Mouse (Mus musculus) neural tube, embryonic 12.5 days (tissue): ENCODE data around the gene Prdm16. TPM values are rescaled to one million over a fixed set of nuclear protein-coding genes. Genes with fewer than 3 reads are reported as not detected.
A peak's percentile ranks its signal among the peaks of the same experiment; 100 is the strongest.

Experiments
- ATAC-seq: fragments of 200-750 bp; cut with Nextera tagmentation; 2 replicates; pipeline ENCODE4 v1.8.0; 2017; ENCODE audit warnings: low read depth, mild to moderate bottlenecking, moderate TSS enrichment, moderate library complexity; ENCODE audit not compliant: low FRiP score
- H3K27ac ChIP-seq: fragments of 300-500 bp; sonication (generic); 2 replicates; pipeline ENCODE4 v1.5.1; 2016
- H3K27me3 ChIP-seq: fragments of 300-500 bp; sonication (generic); replicated peaks from 2 replicates; pipeline ENCODE4 v1.6.1; 2016; ENCODE audit warnings: mild to moderate bottlenecking
- H3K36me3 ChIP-seq: fragments of 300-500 bp; sonication (generic); 2 replicates; pipeline ENCODE4 v1.6.1; 2016; ENCODE audit warnings: mild to moderate bottlenecking
- H3K4me1 ChIP-seq: fragments of 300-500 bp; sonication (generic); 2 replicates; pipeline ENCODE4 v1.6.1; 2016
- H3K4me2 ChIP-seq: fragments of 300-500 bp; sonication (generic); replicated peaks from 2 replicates; pipeline ENCODE4 v1.6.1; 2016; ENCODE audit warnings: mild to moderate bottlenecking
- H3K4me3 ChIP-seq: fragments of 300-500 bp; sonication (generic); 2 replicates; pipeline ENCODE4 v1.5.1; 2016
- H3K9ac ChIP-seq: fragments of 300-500 bp; sonication (generic); 2 replicates; pipeline ENCODE4 v1.6.1; 2016; ENCODE audit warnings: mild to moderate bottlenecking
- H3K9me3 ChIP-seq: fragments of 300-500 bp; sonication (generic); 2 replicates; pipeline ENCODE4 v1.6.1; 2016; ENCODE audit warnings: mild to moderate bottlenecking
- WGBS: fragments of 180-500 bp; shearing (Covaris S2); methylation state at CpG from one replicate; pipeline ENCODE4 v1.1.7; 2016; 5-methylcytosine and 5-hydroxymethylcytosine counted together
- polyA plus RNA-seq: library from polyadenylated mRNA; unstranded; fragments of >200 nt; fragmentation: Nextera tagmentation; extraction: Ambion mirVana; gene quantifications from 2 replicates; pipeline ENCODE4 v1.2.1, GENCODE M21; 2016

Gene Prdm16
- polyA plus RNA-seq, 1 experiment from 2014 or later, result 12.9 TPM

- Histone ChIP-seq H3K27me3 (no peaks in the 10 kb centered on the region; the same call in none of the 2 replicates), H3K9me3 (no peaks in the 10 kb centered on the region), H3K4me3 (no peak overlapping the region), H3K36me3 (no peaks in the 10 kb centered on the region), H3K4me2 (0 out of 2 replicates have a peak overlapping the region, but pooled peaks have one; percentile 27), H3K9ac (no peak overlapping the region), H3K27ac (no peak overlapping the region), H3K4me1 (peaks cover 45% of the 10 kb centered on the region)
- ATAC-seq, result no peak
- WGBS, result 20% methylated on average over 15 of the region's 15 CpGs
These were observed 67.9 kb downstream of the Prdm16 start for GRCm38 (mm10) chr4:154568798-154569197.

- no peak for ATAC-seq
- Histone ChIP-seq H3K36me3 (no peaks in the 10 kb centered on the region), H3K4me1 (peaks cover 45% of the 10 kb centered on the region), H3K4me3 (no peak overlapping the region), H3K4me2 (no peak overlapping the region), H3K27ac (no peak overlapping the region), H3K27me3 (no peaks in the 10 kb centered on the region; the same call in none of the 2 replicates), H3K9ac (no peak overlapping the region), H3K9me3 (no peaks in the 10 kb centered on the region)
- 34% methylated on average over 11 of the region's 11 CpGs for WGBS
These were observed 68.7 kb downstream of the Prdm16 start for GRCm38 (mm10) chr4:154567942-154568341.

GRCm38 (mm10) chr4:154563201-154563600 is 73.5 kb downstream of the Prdm16 start:
- H3K27ac ChIP-seq, result no peak overlapping the region
- no peak overlapping the region for H3K4me2 ChIP-seq
- H3K4me1 ChIP-seq, result peaks cover 11% of the 10 kb centered on the region
- WGBS, result 92% methylated on average over 6 of the region's 6 CpGs
- no peak for ATAC-seq
- no peaks in the 10 kb centered on the region for H3K9me3 ChIP-seq
- no peaks in the 10 kb centered on the region for H3K36me3 ChIP-seq
- no peak overlapping the region for H3K4me3 ChIP-seq
- peaks cover under 1% of the 10 kb centered on the region for H3K27me3 ChIP-seq
- H3K9ac ChIP-seq, result no peak overlapping the region

- Histone ChIP-seq H3K4me1 (peaks cover 40% of the 10 kb centered on the region), H3K4me2 (no peak overlapping the region), H3K4me3 (no peak overlapping the region), H3K9ac (no peak overlapping the region), H3K27ac (no peak overlapping the region), H3K27me3 (peaks cover 17% of the 10 kb centered on the region), H3K9me3 (no peaks in the 10 kb centered on the region), H3K36me3 (no peaks in the 10 kb centered on the region)
- no peak for ATAC-seq
- WGBS, result 92% methylated on average over 5 of the region's 5 CpGs
These were observed 78.6 kb downstream of the Prdm16 start for GRCm38 (mm10) chr4:154558041-154558440.

- Histone ChIP-seq H3K27ac (no peak overlapping the region), H3K9me3 (no peaks in the 10 kb centered on the region), H3K36me3 (no peaks in the 10 kb centered on the region), H3K4me1 (peaks cover 46% of the 10 kb centered on the region), H3K9ac (no peak overlapping the region), H3K4me2 (no peak overlapping the region), H3K4me3 (no peak overlapping the region), H3K27me3 (peaks cover 17% of the 10 kb centered on the region)
- ATAC-seq, result no peak
- WGBS, result 91% methylated on average over 11 of the region's 11 CpGs
These were observed 79.5 kb downstream of the Prdm16 start for GRCm38 (mm10) chr4:154557168-154557567.

- Histone ChIP-seq H3K36me3 (no peaks in the 10 kb centered on the region), H3K9me3 (no peaks in the 10 kb centered on the region), H3K4me2 (peak overlapping the region; percentile 17; the same call in 1 of the 2 replicates), H3K4me3 (no peak overlapping the region), H3K9ac (no peak overlapping the region), H3K27ac (no peak overlapping the region), H3K27me3 (peaks cover 21% of the 10 kb centered on the region), H3K4me1 (peaks cover 48% of the 10 kb centered on the region)
- no peak for ATAC-seq
- WGBS, result 31% methylated on average over 11 of the region's 11 CpGs
These were observed 80.3 kb downstream of the Prdm16 start for GRCm38 (mm10) chr4:154556418-154556817.

- peak; percentile 49 for ATAC-seq
- Histone ChIP-seq H3K9me3 (no peaks in the 10 kb centered on the region), H3K36me3 (no peaks in the 10 kb centered on the region), H3K4me1 (peaks cover 57% of the 10 kb centered on the region), H3K27me3 (peaks cover 35% of the 10 kb centered on the region), H3K27ac (peak overlapping the region; percentile 0; the same call in 1 of the 2 replicates), H3K9ac (no peak overlapping the region), H3K4me2 (peak overlapping the region; percentile 44), H3K4me3 (no peak overlapping the region)
- 17% methylated on average over 17 of the region's 17 CpGs for WGBS
These were observed 86.7 kb downstream of the Prdm16 start for GRCm38 (mm10) chr4:154549961-154550393.

GRCm38 (mm10) chr4:154549497-154549896 is 87.2 kb downstream of the Prdm16 start:
- peaks cover 52% of the 10 kb centered on the region for H3K4me1 ChIP-seq
- ATAC-seq, result peak; percentile 52
- WGBS, result 25% methylated on average over 11 of the region's 11 CpGs

GRCm38 (mm10) chr4:154547176-154547855 is 89.4 kb downstream of the Prdm16 start:
- Histone ChIP-seq H3K27me3 (peaks cover 37% of the 10 kb centered on the region), H3K36me3 (no peaks in the 10 kb centered on the region), H3K27ac (no peak overlapping the region), H3K9me3 (no peaks in the 10 kb centered on the region), H3K4me3 (no peak overlapping the region), H3K4me1 (peaks cover 52% of the 10 kb centered on the region), H3K9ac (no peak overlapping the region), H3K4me2 (no peak overlapping the region)
- 71% methylated on average over 21 of the region's 21 CpGs for WGBS
- no peak for ATAC-seq

More at GRCm38 (mm10) chr4:154549497-154549896, 87.2 kb downstream of the Prdm16 start:
- Histone ChIP-seq H3K27ac (peak overlapping the region; percentile 32; the same call in 1 of the 2 replicates), H3K9ac (no peak overlapping the region), H3K4me3 (no peak overlapping the region), H3K9me3 (no peaks in the 10 kb centered on the region), H3K27me3 (peaks cover 35% of the 10 kb centered on the region), H3K4me2 (peak overlapping the region; percentile 44), H3K36me3 (no peaks in the 10 kb centered on the region)

GRCm38 (mm10) chr4:154545296-154545695 is 91.4 kb downstream of the Prdm16 start:
- Histone ChIP-seq H3K4me2 (no peak overlapping the region), H3K9ac (no peak overlapping the region), H3K36me3 (no peaks in the 10 kb centered on the region), H3K4me3 (no peak overlapping the region), H3K27me3 (peaks cover 33% of the 10 kb centered on the region), H3K27ac (no peak overlapping the region), H3K9me3 (no peaks in the 10 kb centered on the region), H3K4me1 (peaks cover 58% of the 10 kb centered on the region)
- no peak for ATAC-seq
- WGBS, result 75% methylated on average over 9 of the region's 9 CpGs

GRCm38 (mm10) chr4:154543921-154544320 is 92.8 kb downstream of the Prdm16 start:
- H3K27me3 ChIP-seq, result peaks cover 33% of the 10 kb centered on the region
- 0 out of 2 replicates have a peak, but pooled peaks have one; percentile 48 for ATAC-seq
- no peaks in the 10 kb centered on the region for H3K9me3 ChIP-seq
- H3K4me3 ChIP-seq, result no peak overlapping the region
- peak overlapping the region; percentile 43 for H3K4me2 ChIP-seq
- H3K27ac ChIP-seq, result no peak overlapping the region
- WGBS, result 11% methylated on average over 21 of the region's 21 CpGs
- peaks cover 52% of the 10 kb centered on the region for H3K4me1 ChIP-seq
- H3K9ac ChIP-seq, result no peak overlapping the region
- H3K36me3 ChIP-seq, result no peaks in the 10 kb centered on the region

GRCm38 (mm10) chr4:154543128-154543527 is 93.5 kb downstream of the Prdm16 start:
- Histone ChIP-seq H3K27me3 (peaks cover 25% of the 10 kb centered on the region), H3K4me2 (peak overlapping the region; percentile 43; the same call in 1 of the 2 replicates), H3K27ac (no peak overlapping the region), H3K9ac (no peak overlapping the region), H3K9me3 (no peaks in the 10 kb centered on the region), H3K4me3 (no peak overlapping the region), H3K4me1 (peaks cover 50% of the 10 kb centered on the region), H3K36me3 (no peaks in the 10 kb centered on the region)
- WGBS, result 66% methylated on average over 4 of the region's 4 CpGs
- no peak for ATAC-seq
